Mouse (Mus musculus) bone marrow, adult 2 months (tissue): Measurements from ENCODE around the gene Anxa2. TPM values are rescaled to one million over a fixed set of nuclear protein-coding genes. Genes with fewer than 3 reads are reported as not detected.

Experiments
- H3K27ac ChIP-seq: fragments of 200-500 bp; 2 replicates; pipeline ENCODE4 v1.5.1; 2012; ENCODE audit warnings: low read depth, mild to moderate bottlenecking, control low read depth, inconsistent platforms, low read length; ENCODE audit not compliant: control insufficient read depth, poor library complexity, insufficient read depth
- H3K4me1 ChIP-seq: fragments of 200-500 bp; 2 replicates; pipeline ENCODE4 v1.6.1; 2011; ENCODE audit warnings: low read length; ENCODE audit not compliant: control insufficient read depth, insufficient read depth
- H3K4me3 ChIP-seq: fragments of 200-500 bp; replicated peaks from 2 replicates; pipeline ENCODE3; 2011; ENCODE audit warnings: mild to moderate bottlenecking, low read depth, low read length, control low read depth; ENCODE audit not compliant: control insufficient read depth
- CTCF ChIP-seq: fragments of 200-500 bp; IDR thresholded peaks from 2 replicates; pipeline ENCODE4 v1.5.1; 2011; ENCODE audit warnings: low read length, control low read depth; ENCODE audit not compliant: control insufficient read depth, insufficient read depth
- POLR2A ChIP-seq: fragments of 200-500 bp; IDR thresholded peaks from 2 replicates; pipeline ENCODE4 v1.6.1; 2011; ENCODE audit warnings: low read depth, mild to moderate bottlenecking, control low read depth, low read length, borderline replicate concordance; ENCODE audit not compliant: control insufficient read depth
- WGBS: fragments of 180-500 bp; shearing (Covaris S2); methylation state at CpG from one replicate; pipeline ENCODE4 v1.1.7; 2018; 5-methylcytosine and 5-hydroxymethylcytosine counted together
- polyA plus RNA-seq: library from polyadenylated mRNA; stranded (reverse); fragments of >200 nt; gene quantifications from 2 replicates; pipeline ENCODE4 v1.2.4, GENCODE M21; 2011; ENCODE audit warnings: low replicate concordance; ENCODE audit not compliant: missing spikeins, insufficient read depth, insufficient read length

Anxa2 gene
- 98.8 and 211 TPM in 2 replicates for polyA plus RNA-seq

- peak within 1 kb of the TSS; percentile 77 for H3K4me3 ChIP-seq
- H3K4me1 ChIP-seq: peaks cover 2% of the 10 kb centered on the region; the same call in 1 of the 2 replicates
- WGBS: 14% methylated on average over 37 of the region's 37 CpGs
- TF ChIP-seq CTCF: no peak
- peak; percentile 85; the same call in 1 of the 2 replicates for TF ChIP-seq POLR2A
- H3K27ac ChIP-seq: peak within 1 kb of the TSS; percentile 87
These were observed at the start of gene Anxa2 for GRCm38 (mm10) chr9:69453066-69453900. Gene Anxa2 (plus strand): TSS chr9:69453620.

GRCm38 (mm10) chr9:69404671-69405070 lies 48.7 kb upstream of the Anxa2 start:
- H3K27ac ChIP-seq: no peak overlapping the region
- TF ChIP-seq POLR2A (no peak), CTCF (no peak)
- no peak overlapping the region for H3K4me3 ChIP-seq
- WGBS: 82% methylated on average over 6 of the region's 6 CpGs
- no peaks in the 10 kb centered on the region for H3K4me1 ChIP-seq

- Histone ChIP-seq H3K4me3 (no peak overlapping the region), H3K27ac (no peak overlapping the region), H3K4me1 (no peaks in the 10 kb centered on the region)
- 84% methylated on average over 1 of the region's 1 CpGs for WGBS
- TF ChIP-seq POLR2A (no peak), CTCF (no peak)
These were observed 33.9 kb upstream of the Anxa2 start for GRCm38 (mm10) chr9:69419476-69419875.

- TF ChIP-seq POLR2A (no peak), CTCF (no peak)
- WGBS: 82% methylated on average over 3 of the region's 3 CpGs
- H3K27ac ChIP-seq: no peak overlapping the region
- no peak overlapping the region for H3K4me3 ChIP-seq
- H3K4me1 ChIP-seq: no peaks in the 10 kb centered on the region
These were observed 22.9 kb upstream of the Anxa2 start for GRCm38 (mm10) chr9:69430531-69430930.

- no peak for TF ChIP-seq CTCF
- TF ChIP-seq POLR2A: no peak
- WGBS: 82% methylated on average over 6 of the region's 6 CpGs
- Histone ChIP-seq H3K4me1 (no peaks in the 10 kb centered on the region), H3K4me3 (no peak overlapping the region), H3K27ac (no peak overlapping the region)
These were observed 21.4 kb upstream of the Anxa2 start for GRCm38 (mm10) chr9:69431863-69432555.

GRCm38 (mm10) chr9:69435194-69435593 lies 18.2 kb upstream of the Anxa2 start:
- H3K27ac ChIP-seq: no peak overlapping the region
- no peak overlapping the region for H3K4me3 ChIP-seq
- TF ChIP-seq CTCF (no peak), POLR2A (no peak)
- peaks cover 1% of the 10 kb centered on the region; the same call in 1 of the 2 replicates for H3K4me1 ChIP-seq
- 87% methylated on average over 10 of the region's 10 CpGs for WGBS

GRCm38 (mm10) chr9:69435662-69436061 lies 17.8 kb upstream of the Anxa2 start:
- no peak for TF ChIP-seq CTCF
- TF ChIP-seq POLR2A: no peak
- Histone ChIP-seq H3K27ac (no peak overlapping the region), H3K4me1 (peaks cover 1% of the 10 kb centered on the region; the same call in 1 of the 2 replicates), H3K4me3 (no peak overlapping the region)

- Histone ChIP-seq H3K4me3 (peak overlapping the region; percentile 6), H3K27ac (peak overlapping the region; percentile 57), H3K4me1 (peaks cover 9% of the 10 kb centered on the region)
- WGBS: 11% methylated on average over 7 of the region's 7 CpGs
- no peak for TF ChIP-seq POLR2A
These were observed 13.5 kb upstream of the Anxa2 start for GRCm38 (mm10) chr9:69439805-69440357.
